Mouse (Mus musculus): ENCODE data around the gene Cyp2b9.
"Not testable (repeated sequence)": the region's sequence is repeated elsewhere in the genome, so short reads cannot be mapped to it uniquely, and the experiment has no call there.

- TF ChIP-seq CTCF, POLR2A (IDR thresholded peaks at IDR 0.05; ENCODE audit: extremely low read depth, insufficient read depth, low read length): not testable (repeated sequence)
These were observed 33.6 kb upstream of the Cyp2b9 start for GRCm38 (mm10) chr7:26139623-26140022.

Measured in cortical plate, adult 2 months (tissue).